Mouse (Mus musculus) urinary bladder, adult 18-20 months (tissue): ENCODE results near the gene Fbxo36.
A peak's percentile ranks its signal among the peaks of the same experiment; 100 is the strongest.

ENCODE experiments used
- DNase-seq, 2 experiments: peaks; one replicate each; pipeline ENCODE4 v3.0.0; 2022; ENCODE audit warnings: low spot score in 2 of 2, mixed read lengths in 2 of 2

Gene Fbxo36

DNA sequence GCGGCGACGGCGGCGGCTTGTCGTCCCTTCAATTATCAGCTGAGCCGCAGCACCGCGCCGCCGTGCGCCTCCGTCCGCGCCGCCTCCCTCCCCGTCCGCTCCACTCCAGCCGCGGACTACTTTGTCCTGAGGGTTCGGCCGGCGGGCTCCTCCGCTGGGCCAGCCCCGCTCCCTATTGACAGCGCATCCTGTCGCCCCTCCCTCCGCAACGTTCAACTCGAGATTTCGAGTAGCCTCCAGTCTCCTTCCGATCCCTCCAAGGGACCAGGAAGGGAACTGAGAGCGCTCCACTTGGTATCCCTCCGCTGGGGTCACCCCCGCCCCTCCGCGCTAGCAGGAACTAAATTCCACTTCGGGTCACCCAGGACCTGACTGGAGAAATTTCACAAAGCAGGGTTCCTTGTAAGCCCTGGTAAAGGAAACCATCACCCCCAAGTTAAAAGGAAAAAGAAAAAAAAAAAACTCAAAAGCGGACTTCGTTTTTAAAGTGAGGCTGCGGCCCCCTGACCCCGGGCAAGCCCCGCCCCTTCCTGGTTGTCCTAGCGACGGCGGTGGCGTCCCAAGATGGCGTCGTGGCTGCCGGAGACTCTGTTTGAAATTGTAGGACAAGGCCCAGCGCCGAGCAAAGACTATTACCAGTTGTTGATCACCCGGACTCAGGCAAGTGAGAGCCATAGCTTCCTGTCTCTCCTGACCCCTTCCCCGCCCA lies at the start of gene Fbxo36:
Gene Fbxo36, plus strand, starts transcription at position 533 of the 709 bp plus-strand sequence.
- peak; percentile 86 to 95 for DNase-seq

DNA sequence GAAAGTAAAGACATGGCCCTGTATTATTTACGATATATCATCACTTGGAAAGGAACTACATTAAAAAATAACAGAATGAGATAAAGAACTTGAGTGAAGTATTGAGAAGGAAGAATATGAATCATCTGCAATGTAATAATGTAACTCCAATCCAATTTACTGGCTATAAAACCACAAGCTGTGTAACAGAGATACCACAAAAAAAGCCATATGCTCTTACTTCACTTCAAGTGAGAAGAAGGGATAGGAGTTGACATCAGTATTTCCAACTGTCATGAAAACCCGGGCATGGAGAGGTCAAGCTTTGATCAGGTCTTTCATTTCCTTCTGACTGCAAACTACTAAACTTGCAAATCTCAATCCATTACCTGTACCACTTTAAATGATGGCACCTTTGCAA lies 48.2 kb upstream of the Fbxo36 start:
- no peak for DNase-seq

DNA sequence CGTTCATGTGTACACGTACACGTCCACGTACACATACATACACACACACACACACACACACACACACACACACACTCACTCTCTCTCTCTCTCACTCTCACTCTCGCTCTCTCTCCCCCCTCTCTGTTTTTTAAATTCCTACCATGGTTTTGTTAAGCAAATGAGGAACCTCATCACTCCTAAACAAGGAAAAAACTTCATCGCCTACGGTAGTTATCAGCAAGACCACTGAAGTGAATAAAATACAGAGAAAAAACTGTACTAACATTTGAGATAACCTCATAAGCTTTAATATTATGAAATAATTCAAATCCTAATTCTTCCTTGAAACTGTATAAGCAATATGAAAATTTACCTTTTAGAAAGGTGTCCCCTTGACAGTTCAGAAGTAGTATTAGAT lies 44.3 kb upstream of the Fbxo36 start:
- no peak for DNase-seq

DNA sequence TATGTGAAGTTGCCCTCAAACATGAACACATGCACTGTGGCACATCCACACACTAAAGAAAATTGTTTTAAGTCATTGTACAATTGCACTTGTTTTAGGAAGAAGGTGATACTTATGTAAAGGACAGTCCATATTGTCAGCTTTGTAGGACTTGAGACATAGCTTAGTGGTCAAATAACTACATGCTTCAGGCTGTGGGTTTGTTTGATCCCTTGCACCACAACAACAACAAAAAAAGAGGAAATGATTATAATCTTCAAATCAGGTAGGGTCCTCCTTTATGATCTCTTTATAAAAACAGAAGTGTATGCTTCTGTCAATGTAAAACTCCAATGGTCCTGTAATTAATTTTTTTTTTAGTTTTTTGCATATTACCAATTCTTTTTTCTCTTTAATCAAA lies 40.5 kb upstream of the Fbxo36 start:
- DNase-seq = no peak

DNA sequence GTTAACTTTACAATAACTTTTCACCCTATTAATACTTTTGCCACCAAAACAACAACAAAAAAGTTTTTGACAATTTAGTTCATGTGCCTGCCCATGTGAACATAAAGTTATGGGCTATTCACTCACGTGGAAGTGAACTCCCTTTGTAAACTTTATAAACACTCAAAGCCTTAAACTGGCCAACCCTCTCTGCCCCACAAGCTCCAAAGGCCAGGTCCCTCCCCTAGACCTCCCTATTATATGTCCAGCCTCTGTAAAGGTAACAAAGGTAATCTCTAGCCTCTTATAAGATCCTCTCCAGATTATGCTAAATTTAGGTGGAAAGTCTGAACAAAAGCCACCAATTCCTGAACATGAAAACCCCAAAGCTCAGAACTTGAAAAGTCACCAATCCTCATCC lies 35.9 kb upstream of the Fbxo36 start:
- DNase-seq = no peak

DNA sequence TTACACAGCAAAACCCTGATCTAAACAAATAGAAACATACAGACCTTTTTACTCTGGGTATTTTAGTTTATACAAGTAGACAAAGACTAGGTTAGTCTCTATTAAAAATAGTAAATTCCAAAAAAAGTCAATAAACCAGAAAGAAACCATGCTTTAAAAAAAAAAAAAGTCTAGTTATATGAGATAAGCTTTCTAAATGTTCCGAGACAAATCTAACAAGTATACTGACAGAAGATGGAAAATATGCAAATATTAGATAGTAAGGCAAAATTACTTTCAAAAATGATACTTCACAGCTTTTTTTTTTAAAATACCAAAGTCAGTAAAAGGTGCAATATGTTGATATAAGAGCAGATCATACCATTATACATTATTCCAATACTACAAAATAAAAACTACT lies 22.0 kb upstream of the Fbxo36 start:
- DNase-seq = no peak

DNA sequence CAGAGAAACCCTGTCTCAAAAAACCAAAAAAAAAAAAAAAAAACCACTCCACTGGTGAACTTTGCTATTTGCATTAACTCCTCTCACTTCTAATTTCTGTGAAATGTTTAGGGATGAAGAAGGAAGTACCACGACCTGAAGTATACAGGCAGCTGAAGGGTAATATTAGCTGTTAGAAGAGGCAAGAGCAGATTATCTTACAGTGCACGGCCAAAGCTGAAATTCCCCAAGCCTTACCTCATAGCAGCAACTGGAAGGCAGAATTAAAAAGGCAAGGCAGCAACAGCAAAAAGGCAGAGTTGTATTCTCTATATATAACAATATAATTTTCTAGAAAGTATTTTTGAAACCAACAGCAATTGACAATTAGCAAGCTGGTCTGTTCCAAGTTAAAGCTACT lies 14.6 kb upstream of the Fbxo36 start:
- no peak for DNase-seq

DNA sequence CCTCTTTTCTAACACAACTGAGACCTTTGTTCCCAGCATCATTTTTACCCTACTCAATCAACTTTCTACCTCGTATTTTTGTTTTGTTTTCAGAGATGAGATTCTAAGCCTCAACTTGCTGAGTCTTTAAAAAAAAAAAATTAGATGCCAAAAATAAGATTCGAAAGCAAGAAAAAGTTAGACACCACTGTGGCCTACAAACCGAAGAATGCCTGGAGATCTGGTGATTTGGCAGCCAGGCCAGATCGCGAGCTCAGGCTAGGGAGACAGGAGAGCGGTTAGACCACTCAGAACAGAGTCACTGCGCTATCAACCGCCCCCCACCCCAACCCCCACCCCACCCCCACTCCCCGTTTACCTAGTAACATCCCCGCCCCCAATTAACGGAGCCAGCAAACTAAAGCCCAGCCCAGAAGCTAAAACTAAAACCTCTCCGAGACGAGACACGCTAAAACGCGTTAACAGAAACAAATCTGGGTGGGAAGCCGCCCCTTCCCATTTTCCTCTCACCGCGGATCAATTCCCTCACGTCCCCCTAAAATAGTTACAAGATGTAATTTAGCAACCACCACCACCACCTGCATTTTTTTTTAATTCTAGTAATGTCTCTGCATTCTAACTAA lies 2.0 kb upstream of the Fbxo36 start:
- no peak for DNase-seq

DNA sequence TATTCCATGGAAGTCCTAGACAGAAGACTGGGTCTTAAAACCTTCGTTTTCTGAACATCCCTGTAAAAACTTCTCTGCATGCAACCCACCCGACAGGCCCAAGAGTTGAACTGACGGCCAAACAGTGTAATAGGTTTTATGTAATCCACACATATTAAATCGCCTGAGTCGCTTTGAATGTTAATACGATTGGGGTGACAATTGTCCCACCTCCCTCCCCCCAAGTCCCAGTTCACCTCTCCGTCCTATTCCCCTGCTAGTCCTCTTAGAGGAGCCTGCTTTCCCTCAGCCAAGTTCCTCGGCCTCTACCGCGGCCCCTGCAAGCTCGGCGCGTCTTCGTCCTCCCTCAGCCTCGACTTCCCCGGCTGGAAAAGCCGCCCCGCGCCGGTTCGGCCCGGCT lies 1.5 kb upstream of the Fbxo36 start:
- no peak for DNase-seq

DNA sequence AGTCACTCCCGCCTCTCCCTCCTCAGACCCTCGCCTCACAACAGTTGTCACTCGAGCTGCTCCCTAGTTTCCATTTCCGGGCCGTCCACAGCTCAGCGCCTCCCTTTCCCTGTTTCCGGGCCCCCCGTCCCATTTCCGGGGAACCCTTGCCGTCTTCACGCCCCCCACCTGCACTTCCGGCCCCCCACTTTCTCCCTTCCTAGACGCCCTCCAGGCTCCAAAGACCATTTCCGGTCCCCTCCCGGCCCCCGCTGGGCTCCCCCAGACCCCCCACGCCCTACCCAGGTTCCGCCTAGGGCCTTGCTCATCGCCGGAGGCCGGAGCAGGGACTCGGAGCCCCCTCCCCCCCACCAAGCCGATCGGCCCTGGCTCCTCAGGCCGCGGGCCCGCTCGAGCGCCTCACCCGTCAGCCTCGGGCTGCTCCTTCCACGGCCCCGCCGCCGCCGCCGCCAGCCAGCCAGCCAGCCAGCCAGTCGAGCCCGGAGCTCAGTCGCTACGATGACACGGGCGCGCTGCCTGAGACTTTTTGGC lies 955 bp upstream of the Fbxo36 start:
- DNase-seq = peak; percentile 42 to 46

DNA sequence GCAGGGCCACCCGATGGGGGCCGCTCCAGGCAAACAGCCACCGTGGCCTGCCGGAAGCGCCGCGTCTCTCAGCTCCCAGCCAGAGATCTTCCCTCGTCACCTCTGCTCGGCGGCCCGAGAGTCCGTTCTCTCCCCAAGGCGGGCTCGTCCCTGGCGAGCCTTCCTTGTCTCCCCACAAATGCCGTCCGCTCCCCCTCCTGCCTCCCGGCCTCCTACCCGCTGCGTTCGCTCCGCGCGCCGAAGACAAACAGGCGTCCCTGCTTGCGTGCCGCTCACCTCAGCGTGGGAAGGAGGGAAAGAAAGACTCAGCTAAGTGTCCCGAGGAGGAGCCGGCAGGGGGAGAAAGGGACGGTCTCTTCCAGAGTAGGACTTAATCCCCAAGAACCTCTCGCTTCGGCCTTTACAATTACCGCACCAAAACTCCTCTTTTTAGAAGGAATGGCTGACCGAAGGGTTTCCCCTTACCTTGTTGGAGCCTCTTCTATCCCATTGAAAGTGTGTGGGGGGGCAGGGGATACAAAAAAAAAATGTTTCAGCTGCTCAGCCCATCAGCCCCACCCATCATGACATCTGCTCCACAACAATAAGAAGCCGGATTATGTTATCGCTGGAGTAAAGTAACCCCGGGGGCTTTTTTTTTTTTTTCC lies 500 bp downstream of the Fbxo36 start, which contains the start of gene Trip12:
Gene Trip12, minus strand, starts transcription at position 499 of the 647 bp plus-strand sequence.
- no peak for DNase-seq

DNA sequence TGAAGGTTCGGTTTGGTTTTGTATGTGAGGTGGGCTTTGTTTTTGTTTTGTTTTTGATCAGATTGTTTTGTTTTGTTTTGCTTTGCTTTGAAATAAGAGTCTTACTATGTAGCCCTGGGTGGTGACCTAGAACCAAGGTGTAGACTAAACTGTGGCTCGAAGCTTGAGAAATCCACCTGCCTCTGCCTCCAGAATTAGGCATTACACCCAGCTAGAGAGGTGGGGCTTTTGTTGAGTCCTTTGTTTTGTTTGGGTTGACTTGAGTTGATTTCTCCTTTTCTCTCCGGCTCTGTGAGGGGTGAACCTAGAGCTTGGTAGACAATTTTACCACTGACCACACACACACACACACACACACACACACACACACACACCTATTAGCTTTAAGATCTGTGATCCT lies 1.4 kb downstream of the Fbxo36 start:
- DNase-seq = no peak

DNA sequence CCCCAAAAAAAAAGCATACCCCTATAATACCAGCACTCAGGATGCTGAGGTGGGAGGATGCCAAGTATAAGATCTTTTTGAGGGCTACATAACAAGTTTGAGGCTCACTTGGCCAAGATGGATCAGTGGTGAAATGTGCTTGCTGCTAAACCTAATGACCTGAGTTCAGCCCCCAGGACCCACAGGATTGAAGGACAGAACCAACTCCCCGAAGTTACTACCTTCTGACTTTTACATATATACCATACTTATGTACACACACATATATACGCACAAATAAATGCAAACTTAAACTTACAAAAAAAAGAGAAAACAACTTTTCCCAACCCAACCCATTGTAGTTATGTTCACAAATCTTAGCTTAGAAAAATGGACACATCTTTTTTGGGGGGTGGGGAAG lies 3.7 kb downstream of the Fbxo36 start:
- DNase-seq = no peak

DNA sequence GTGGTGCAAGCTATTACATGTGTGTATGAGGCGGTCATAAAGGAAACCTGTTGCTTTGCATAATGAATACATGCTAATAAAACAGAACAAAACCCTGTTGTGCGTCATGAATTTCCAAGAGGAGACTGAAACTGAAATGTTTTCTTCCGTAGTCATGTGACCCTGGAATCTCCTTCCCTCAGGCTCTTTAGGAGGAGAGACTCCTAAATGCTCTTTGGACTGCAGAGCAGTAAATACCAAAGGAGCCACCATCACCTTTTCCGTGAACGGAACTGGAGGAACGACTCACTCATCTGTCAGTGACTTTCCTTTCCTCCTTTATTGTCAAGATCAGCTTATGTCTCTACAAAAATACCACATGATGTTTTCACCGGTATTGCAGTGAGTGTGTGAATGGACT lies 8.1 kb downstream of the Fbxo36 start:
- no peak for DNase-seq

DNA sequence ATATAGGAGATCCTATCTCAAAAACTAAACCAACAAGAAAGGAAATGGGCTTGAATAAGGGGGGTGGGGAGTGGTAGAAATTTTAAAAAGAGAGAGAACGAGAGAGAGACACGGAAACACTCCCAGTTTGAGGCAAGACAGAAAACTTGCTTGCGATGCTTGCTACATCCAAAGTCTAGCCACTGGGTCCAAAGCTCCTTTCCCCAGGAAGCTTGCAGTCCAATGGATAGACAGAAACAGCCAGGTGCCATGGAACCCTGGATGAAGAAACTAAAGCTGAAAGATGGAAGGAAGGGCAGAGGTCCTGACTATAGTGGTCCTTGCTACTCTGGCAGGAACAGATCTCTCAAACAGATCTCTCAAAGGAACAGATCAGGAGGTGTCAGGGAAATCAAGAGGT lies 8.7 kb downstream of the Fbxo36 start:
- DNase-seq = no peak

DNA sequence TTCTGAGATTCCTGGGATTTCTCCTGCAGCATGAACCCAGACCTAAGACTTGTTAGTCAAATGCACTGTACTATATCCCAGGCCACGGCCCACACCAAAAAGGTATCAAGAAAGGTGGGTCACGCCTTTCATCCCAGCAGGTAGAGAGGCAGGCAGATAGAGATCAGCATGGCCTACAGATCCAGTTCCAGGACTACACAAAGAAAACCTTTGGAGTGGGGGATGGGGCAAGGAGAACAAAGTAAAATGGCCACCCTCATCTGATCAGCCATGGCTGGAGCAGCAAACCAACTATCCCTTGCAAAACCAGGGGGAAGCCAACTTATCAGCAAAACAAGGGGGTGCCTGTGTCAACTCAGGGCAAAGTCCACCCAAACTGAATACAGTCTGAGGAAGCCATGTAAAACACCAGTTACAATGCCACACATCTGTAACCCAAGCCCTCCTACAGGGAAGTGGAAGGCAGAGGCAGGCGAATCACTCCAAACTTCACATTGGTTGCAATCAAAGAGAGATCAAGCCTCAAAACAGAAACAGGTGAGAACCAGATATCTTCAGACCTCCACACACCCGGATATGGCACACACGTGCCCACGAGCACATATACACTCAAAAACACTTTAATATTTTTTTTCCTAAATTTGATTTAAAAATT lies 9.3 kb downstream of the Fbxo36 start:
- DNase-seq = no peak

DNA sequence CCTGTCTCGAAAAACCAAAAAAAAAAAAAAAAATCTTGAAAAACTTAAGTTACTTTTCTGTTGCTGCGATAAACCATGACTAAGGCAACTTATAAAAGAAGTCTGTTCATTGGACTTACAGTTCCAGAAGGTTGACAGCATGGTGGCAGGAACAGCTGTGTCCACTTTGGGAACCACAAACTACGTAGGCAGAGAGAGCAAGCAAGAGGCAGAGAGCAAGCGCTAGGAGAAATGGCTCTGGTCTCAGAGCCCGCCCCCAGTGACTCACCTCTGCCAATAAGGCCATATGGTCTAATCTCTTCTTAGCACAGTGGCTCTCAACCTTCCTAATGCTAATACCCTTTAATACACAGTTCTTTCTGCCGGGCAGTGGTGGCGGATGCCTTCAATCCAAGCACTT lies 10.2 kb downstream of the Fbxo36 start:
- no peak for DNase-seq

DNA sequence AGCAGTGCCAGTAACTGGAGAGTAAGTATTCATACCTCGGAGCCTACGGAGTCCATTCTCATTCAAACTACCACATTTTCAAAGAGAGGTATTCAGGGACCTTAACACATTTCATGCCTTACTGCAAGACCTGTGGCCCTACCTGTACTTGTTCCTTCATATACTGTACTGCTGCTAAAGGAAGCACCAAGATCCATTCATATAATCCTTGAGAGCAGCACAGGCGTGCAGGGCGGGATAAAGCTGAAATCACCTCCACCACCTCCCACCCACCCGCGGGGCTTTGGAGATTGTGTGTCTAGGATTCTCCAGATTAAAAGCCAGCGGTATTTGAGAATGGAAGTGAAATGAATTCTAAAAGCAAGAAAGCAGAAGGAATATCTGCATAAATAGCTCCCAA lies 10.8 kb downstream of the Fbxo36 start:
- DNase-seq = no peak

DNA sequence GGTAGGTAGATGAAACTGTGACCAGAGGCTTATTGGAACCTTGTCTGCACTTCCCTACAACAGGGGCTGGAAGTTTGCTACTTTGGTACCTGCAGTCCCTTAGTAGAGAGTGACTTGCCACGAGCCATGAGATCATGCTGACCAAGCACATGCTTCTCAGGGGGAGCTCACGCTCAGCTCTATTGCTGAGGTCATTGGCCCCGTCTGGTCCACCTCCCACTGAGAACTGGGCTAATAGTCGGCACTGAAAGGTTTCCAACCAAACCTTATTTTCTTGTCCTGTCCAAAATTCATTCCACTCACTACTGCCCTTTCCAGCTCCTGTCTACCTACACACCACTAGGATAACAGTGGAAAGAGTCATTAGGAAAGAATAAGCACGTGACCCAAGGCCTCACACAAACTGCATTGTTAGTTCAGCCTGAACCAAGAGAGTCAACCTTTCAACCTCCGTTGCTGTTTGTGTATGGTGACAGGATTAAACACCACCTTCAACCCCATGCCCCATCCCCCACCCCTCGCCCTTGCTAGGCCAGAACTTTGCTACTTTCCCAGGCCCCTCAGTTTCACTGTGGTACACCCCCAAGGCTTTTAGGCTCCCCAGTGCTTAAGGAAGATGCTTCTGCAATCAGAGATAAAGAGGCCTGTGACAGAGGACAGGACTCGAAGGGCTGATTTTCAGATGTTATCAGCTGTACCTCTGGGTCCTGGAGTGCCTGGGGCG lies 12.0 kb downstream of the Fbxo36 start:
- DNase-seq = no peak

DNA sequence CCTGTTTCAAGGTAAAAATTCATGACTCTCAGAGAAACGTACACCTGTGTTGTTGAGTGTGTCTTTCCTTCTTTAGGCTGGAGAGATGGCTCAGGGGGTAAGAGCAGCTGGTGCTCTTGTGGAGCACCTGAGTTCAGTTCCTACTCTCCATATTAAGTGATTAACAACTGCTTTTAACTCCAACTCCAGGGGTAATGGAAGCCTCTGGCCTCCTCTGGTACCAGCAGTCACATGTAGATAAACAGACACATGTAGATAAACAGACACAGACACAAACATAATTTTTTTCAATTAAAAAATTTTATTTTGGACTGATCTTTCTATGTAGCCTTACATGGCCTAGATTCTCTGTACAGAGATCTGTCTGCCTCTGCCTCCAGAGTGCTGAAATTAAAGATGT lies 14.1 kb downstream of the Fbxo36 start:
- no peak for DNase-seq

DNA sequence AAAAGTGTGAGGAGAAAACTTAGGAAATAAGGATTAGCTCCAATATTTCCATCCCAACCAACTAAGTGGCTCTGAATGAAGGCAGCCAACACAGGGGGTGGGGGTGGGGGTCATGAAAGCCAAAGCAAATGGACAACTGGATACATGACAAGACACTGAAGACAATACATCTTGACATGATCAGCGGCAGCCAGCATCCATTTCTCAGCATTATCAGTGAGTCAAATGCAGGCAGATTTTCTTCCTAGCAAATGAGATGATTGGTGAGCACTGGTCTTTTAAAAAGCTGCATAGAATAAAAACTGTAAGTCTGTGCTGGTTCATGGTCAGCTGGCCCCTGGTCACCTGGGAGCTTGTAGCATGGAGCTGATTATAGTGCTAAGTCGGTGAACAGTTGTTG lies 15.3 kb downstream of the Fbxo36 start:
- DNase-seq = no peak

DNA sequence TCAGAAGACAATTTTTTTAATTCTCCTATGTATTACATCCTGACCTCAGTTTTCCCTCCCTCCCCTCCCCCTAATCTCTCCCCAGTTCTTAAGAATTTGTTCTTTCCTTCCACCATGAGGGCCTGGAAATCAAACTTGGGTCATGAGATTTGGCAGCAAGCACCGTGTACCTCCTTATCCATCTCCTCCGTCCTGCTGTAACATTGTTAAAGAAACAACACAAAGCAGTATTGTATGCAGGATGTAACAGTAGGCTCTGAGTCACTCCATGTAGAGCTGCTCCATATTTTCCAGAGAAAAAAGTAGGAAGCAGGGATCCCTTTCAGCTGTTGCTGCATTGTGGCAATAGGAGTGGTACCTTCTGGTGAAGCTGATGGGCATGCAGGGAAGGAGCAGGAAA lies 16.1 kb downstream of the Fbxo36 start:
- no peak for DNase-seq
